Comparison of ENCODE assay signal across 8 mouse cellular contexts in the genomic region with DNA sequence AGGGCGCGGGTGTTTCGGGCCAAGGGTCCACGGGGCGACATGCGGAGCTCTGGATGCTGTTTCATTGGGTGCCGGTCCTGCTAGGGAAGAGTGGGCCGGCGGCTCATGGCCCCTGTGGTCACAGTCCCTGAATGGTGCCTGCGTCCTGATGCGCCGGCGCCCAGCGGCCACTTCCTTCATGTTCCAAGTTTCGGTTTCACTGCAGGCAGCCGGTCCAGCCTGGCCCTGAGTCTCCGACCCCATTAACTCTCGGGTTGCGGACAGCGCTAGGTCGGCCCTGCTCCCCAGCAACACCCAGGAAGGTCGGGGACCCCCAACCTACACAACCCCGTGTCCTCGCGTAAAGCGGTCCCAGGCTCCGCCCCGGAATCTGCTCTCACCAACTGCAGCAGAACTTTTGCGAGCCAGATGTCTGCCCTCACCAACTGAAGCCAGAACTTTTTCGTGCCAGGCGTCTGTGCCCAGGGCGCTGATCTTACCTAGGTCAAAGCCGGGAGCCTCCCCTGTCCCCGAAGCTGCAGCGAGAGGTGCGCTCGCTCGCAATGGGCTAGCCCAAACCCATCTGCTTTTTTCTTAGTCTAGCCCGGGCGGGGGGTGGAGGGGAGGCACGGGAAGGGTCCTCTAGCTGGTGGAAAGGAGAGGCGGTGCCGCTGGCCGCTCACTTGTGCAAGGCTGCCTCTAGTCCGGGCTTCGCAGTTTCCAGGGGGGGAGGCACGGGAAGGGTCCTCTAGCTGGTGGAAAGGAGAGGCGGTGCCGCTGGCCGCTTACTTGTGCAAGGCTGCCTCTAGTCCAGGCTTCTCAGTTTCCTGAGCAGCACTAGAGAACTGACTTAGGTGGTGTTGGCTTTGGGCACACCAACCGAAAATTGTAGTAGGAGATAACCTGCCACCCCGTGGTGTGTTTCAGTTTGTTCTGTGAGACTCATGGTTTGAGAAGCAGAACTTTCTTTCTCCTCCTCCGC. TPM values are rescaled to one million over a fixed set of nuclear protein-coding genes. Genes with fewer than 3 reads are reported as not detected.
DNase-seq lines count a peak whose midpoint lies in the region; ATAC-seq and TF ChIP-seq lines count a peak whose summit lies in the region.

No protein-coding gene starts in this region.

- peaks cover 33% of the 10 kb centered on the region for H3K4me1 ChIP-seq in forebrain, embryonic 12.5 days
- peaks cover 39% of the 10 kb centered on the region for H3K4me1 ChIP-seq in heart, embryonic 16.5 days (ENCODE audit: control insufficient read depth, insufficient read depth, low read length)
- peaks cover 19 to 28% of the 10 kb centered on the region in 2 experiments for H3K4me1 ChIP-seq in liver, embryonic 14.5 days (replicated peaks; ENCODE audit: control insufficient read depth in 2 of 2, insufficient read depth in 2 of 2, low read length in 1 of 2)

- TF ChIP-seq CTCF in liver, embryonic 14.5 days (IDR thresholded peaks at IDR 0.05; ENCODE audit: low read depth) = no peak

- H3K27me3 ChIP-seq in forebrain, embryonic 12.5 days = peaks cover 82% of the 10 kb centered on the region
- H3K27me3 ChIP-seq in heart, embryonic 16.5 days (ENCODE audit: control insufficient read depth, insufficient read depth, low read length) = no peaks in the 10 kb centered on the region
- H3K27me3 ChIP-seq in liver, embryonic 14.5 days (ENCODE audit: control insufficient read depth, insufficient read depth, low read length) = peaks cover 5% of the 10 kb centered on the region; the same call in 1 of the 2 replicates
- H3K27me3 ChIP-seq in splenic B cell, adult 2 months (ENCODE audit: control insufficient read depth, insufficient read depth, low read length, poor library complexity, severe bottlenecking) = no peaks in the 10 kb centered on the region

- WGBS in forebrain, embryonic 12.5 days = 3% methylated on average over 53 of the region's 53 CpGs
- 2% methylated on average over 53 of the region's 53 CpGs for WGBS in heart, embryonic 16.5 days
- WGBS in liver, embryonic 14.5 days (ENCODE audit: insufficient replicate concordance) = 1% methylated on average over 53 of the region's 53 CpGs

- 0 out of 2 replicates have a peak, but pooled peaks have one; percentile 16 for ATAC-seq in forebrain, embryonic 12.5 days (ENCODE audit: low FRiP score)
- ATAC-seq in heart, embryonic 16.5 days (replicated peaks; ENCODE audit: extremely low read depth, insufficient read depth, low FRiP score) = peak; percentile 56
- ATAC-seq in liver, embryonic 14.5 days (ENCODE audit: insufficient read depth) = peak; percentile 14; the same call in 1 of the 2 replicates

- DNase-seq in CD4-positive helper T cell, adult 2 months (ENCODE audit: low read depth, low spot score) = peak; percentile 72
- peak; percentile 40 for DNase-seq in brain, adult 2 months (ENCODE audit: low read depth, low spot score)
- DNase-seq in kidney, postnatal 14 days = peak; percentile 83
- DNase-seq in liver, embryonic 14.5 days (ENCODE audit: low read depth in 3 of 3, low spot score in 3 of 3) = no peak
- DNase-seq in naive thymus-derived CD4-positive, alpha-beta T cell, adult 2 months (ENCODE audit: low read depth) = peak; percentile 73
- DNase-seq in splenic B cell, adult 2 months (ENCODE audit: low read depth, low spot score) = peak; percentile 64

- no peak overlapping the region for H3K27ac ChIP-seq in forebrain, embryonic 12.5 days
- H3K27ac ChIP-seq in heart, embryonic 16.5 days (ENCODE audit: low read length) = peak overlapping the region; percentile 98
- H3K27ac ChIP-seq in liver, embryonic 14.5 days = peak overlapping the region; percentile 16

- H3K9me3 ChIP-seq in forebrain, embryonic 12.5 days = no peaks in the 10 kb centered on the region
- no peaks in the 10 kb centered on the region for H3K9me3 ChIP-seq in heart, embryonic 16.5 days (replicated peaks; ENCODE audit: control insufficient read depth, low read length)
- H3K9me3 ChIP-seq in liver, embryonic 14.5 days (ENCODE audit: control insufficient read depth, low read length) = no peaks in the 10 kb centered on the region

- peak overlapping the region; percentile 98 for H3K4me2 ChIP-seq in forebrain, embryonic 12.5 days
- H3K4me2 ChIP-seq in heart, embryonic 16.5 days (ENCODE audit: low read depth, low read length) = peak overlapping the region; percentile 89
- peak overlapping the region; percentile 87 for H3K4me2 ChIP-seq in liver, embryonic 14.5 days (ENCODE audit: low read depth)

- peak overlapping the region; percentile 53 for H3K4me3 ChIP-seq in forebrain, embryonic 12.5 days (replicated peaks)
- peak overlapping the region; percentile 77 for H3K4me3 ChIP-seq in heart, embryonic 16.5 days (ENCODE audit: low read length)
- H3K4me3 ChIP-seq in liver, embryonic 14.5 days (ENCODE audit: insufficient read depth in 1 of 2, low read depth in 2 of 2, low read length in 2 of 2) = peak overlapping the region; percentile 55 to 78

- no peak for TF ChIP-seq EP300 in liver, embryonic 14.5 days (IDR thresholded peaks at IDR 0.05; ENCODE audit: low read depth)

- H3K9ac ChIP-seq in forebrain, embryonic 12.5 days = peak overlapping the region; percentile 57
- peak overlapping the region; percentile 88 for H3K9ac ChIP-seq in heart, embryonic 16.5 days (ENCODE audit: low read length)
- H3K9ac ChIP-seq in liver, embryonic 14.5 days (replicated peaks) = peak overlapping the region; percentile 58

- no peaks in the 10 kb centered on the region for H3K36me3 ChIP-seq in forebrain, embryonic 12.5 days (replicated peaks)
- no peaks in the 10 kb centered on the region for H3K36me3 ChIP-seq in heart, embryonic 16.5 days (ENCODE audit: control insufficient read depth, insufficient read depth)
- no peaks in the 10 kb centered on the region for H3K36me3 ChIP-seq in liver, embryonic 14.5 days (replicated peaks; ENCODE audit: control insufficient read depth, insufficient read depth, low read depth)
- H3K36me3 ChIP-seq in splenic B cell, adult 2 months (ENCODE audit: control insufficient read depth, insufficient read depth, low read length, poor library complexity, severe bottlenecking) = no peaks in the 10 kb centered on the region

RNA-seq across cellular contexts. Expression of gene Rnf213, which starts 2.3 kb away (rescaled TPM):
- 1.9 and 2.0 TPM in 2 replicates for polyA plus RNA-seq in forebrain, embryonic 12.5 days (2016; fragmentation: Nextera tagmentation; extraction: Ambion mirVana)
- 6.7 and 7.6 TPM in 2 replicates for polyA plus RNA-seq in heart, embryonic 16.5 days (2015; fragmentation: Nextera tagmentation; extraction: Ambion mirVana)
- 5.4 and 6.5 TPM in 2 replicates for polyA plus RNA-seq in liver, embryonic 14.5 days (2012; rRNA removed)
- polyA plus RNA-seq in liver, embryonic 14.5 days (2014; fragmentation: Nextera tagmentation; extraction: Ambion mirVana) = 4.9 and 5.8 TPM in 2 replicates

RNA-seq across cellular contexts. Expression of gene Slc26a11, which starts 35.2 kb away (rescaled TPM):
- 5.1 and 6.3 TPM in 2 replicates for polyA plus RNA-seq in forebrain, embryonic 12.5 days (2016; fragmentation: Nextera tagmentation; extraction: Ambion mirVana)
- polyA plus RNA-seq in heart, embryonic 16.5 days (2015; fragmentation: Nextera tagmentation; extraction: Ambion mirVana) = 10.2 TPM in 2 replicates
- 1.2 TPM in 2 replicates for polyA plus RNA-seq in liver, embryonic 14.5 days (2012; rRNA removed)
- 1.1 and 1.2 TPM in 2 replicates for polyA plus RNA-seq in liver, embryonic 14.5 days (2014; fragmentation: Nextera tagmentation; extraction: Ambion mirVana)

RNA-seq across cellular contexts. Expression of gene Sgsh, which starts 35.2 kb away (rescaled TPM):
- 4.4 and 6.2 TPM in 2 replicates for polyA plus RNA-seq in forebrain, embryonic 12.5 days (2016; fragmentation: Nextera tagmentation; extraction: Ambion mirVana)
- polyA plus RNA-seq in heart, embryonic 16.5 days (2015; fragmentation: Nextera tagmentation; extraction: Ambion mirVana) = 4.7 and 6.1 TPM in 2 replicates
- 1.2 and 1.3 TPM in 2 replicates for polyA plus RNA-seq in liver, embryonic 14.5 days (2012; rRNA removed)
- 1.3 and 2.2 TPM in 2 replicates for polyA plus RNA-seq in liver, embryonic 14.5 days (2014; fragmentation: Nextera tagmentation; extraction: Ambion mirVana)

Comparison
In these comparisons a context has a peak if more than half of its experiments do, and no peak if none do; other contexts are left out.
1. DNase-seq: peak in CD4-positive helper T cell, adult 2 months (single experiment), brain, adult 2 months (single experiment), kidney, postnatal 14 days (single experiment), naive thymus-derived CD4-positive, alpha-beta T cell, adult 2 months (single experiment) and splenic B cell, adult 2 months (single experiment); none in liver, embryonic 14.5 days (0 of 3).
2. Peak in every context shown above with its lines, with median percentiles within 50 percentile points of each other: ATAC-seq, H3K4me2 ChIP-seq, H3K4me3 ChIP-seq and H3K9ac ChIP-seq.